Mouse (Mus musculus) cortical plate, adult 2 months (tissue): Measurements from ENCODE around the gene Zcrb1.

Experiments used
- CTCF ChIP-seq: fragments of 200-500 bp; IDR thresholded peaks from 2 replicates; pipeline ENCODE4 v1.5.1; 2011; ENCODE audit warnings: mild to moderate bottlenecking, control low read depth, low read length; ENCODE audit not compliant: insufficient read depth; ENCODE audit errors: extremely low read depth
- POLR2A ChIP-seq: fragments of 200-500 bp; IDR thresholded peaks from 2 replicates; pipeline ENCODE4 v1.6.1; 2011; ENCODE audit warnings: mild to moderate bottlenecking, low read length, control low read depth; ENCODE audit not compliant: insufficient read depth; ENCODE audit errors: extremely low read depth

DNA sequence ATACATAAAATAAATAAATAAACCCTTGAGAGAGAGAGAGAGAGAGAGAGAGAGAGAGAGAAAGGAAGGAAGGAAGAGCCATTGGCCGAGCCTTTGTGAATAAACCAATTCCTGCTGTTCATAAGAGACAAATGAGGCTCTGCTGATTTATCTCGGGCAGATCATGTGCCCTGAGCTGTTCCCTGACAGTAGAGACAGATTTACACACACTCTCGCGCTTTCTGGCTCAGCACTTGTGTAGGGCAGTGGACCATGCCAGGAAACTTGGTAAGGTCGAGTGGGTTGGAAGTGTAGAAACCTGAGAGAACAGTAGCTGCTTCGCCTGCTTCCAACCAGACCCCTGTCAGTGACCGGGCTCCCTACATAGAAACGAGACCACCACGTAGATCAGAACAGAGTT, 29.6 kb downstream of the Zcrb1 start:
- TF ChIP-seq CTCF: no peak
- no peak for TF ChIP-seq POLR2A
